Mouse (Mus musculus) bone marrow, adult 2 months (tissue): ENCODE results near the gene Grn.

Experiments
- CTCF ChIP-seq: fragments of 200-500 bp; IDR thresholded peaks from 2 replicates; pipeline ENCODE4 v1.5.1; 2011; ENCODE audit warnings: low read length, control low read depth; ENCODE audit not compliant: control insufficient read depth, insufficient read depth
- POLR2A ChIP-seq: fragments of 200-500 bp; IDR thresholded peaks from 2 replicates; pipeline ENCODE4 v1.6.1; 2011; ENCODE audit warnings: low read depth, mild to moderate bottlenecking, control low read depth, low read length, borderline replicate concordance; ENCODE audit not compliant: control insufficient read depth

GRCm38 (mm10) chr11:102480897-102481296 lies 50.8 kb downstream of the Grn start:
- TF ChIP-seq POLR2A: no peak
- TF ChIP-seq CTCF: no peak
